Mouse (Mus musculus) heart, postnatal 10 days (tissue): ENCODE measurements around the gene Mylk3. TPM values are rescaled to one million over a fixed set of nuclear protein-coding genes. Genes with fewer than 3 reads are reported as not detected.

Experiments used
- DNase-seq, 2 experiments: peaks; one replicate each; pipeline ENCODE4 v3.0.0; 2021
- intact Hi-C: fragments of 180-260 bp; cut with DNase I; formaldehyde crosslinking; loops from one replicate; pipeline ENCODE4 v1.15.1; 2025
- total RNA-seq, 2 experiments: library from RNA; stranded (reverse); gene quantifications; 2 replicates each; pipeline ENCODE4 v1.2.3; 2021

The Mylk3 gene
- total RNA-seq, 2 experiments from 2014 or later: 274 to 314 TPM

- no peak for DNase-seq
- intact Hi-C loops: no loop called here
Observed at GRCm38 (mm10) chr8:85327036-85327435, 59.1 kb downstream of the Mylk3 start.

GRCm38 (mm10) chr8:85323084-85323483 is 63.1 kb downstream of the Mylk3 start:
- intact Hi-C loops: no loop called here
- DNase-seq: no peak

- intact Hi-C loops: no loop called here
- no peak for DNase-seq
Observed at GRCm38 (mm10) chr8:85321981-85322380, 64.2 kb downstream of the Mylk3 start.

- intact Hi-C loops: loop anchor here (10.0 kb wide), 1 partner anchor 236 kb away; the partner anchor contains the start of gene Dnaja2
- peak; percentile 29 to 31 for DNase-seq
Observed at GRCm38 (mm10) chr8:85318534-85318933, 67.6 kb downstream of the Mylk3 start.

GRCm38 (mm10) chr8:85313036-85313435 is 73.1 kb downstream of the Mylk3 start:
- no peak for DNase-seq
- intact Hi-C loops: loop anchor here (10.0 kb wide), 1 partner anchor 242 kb away; the partner anchor contains the start of gene Dnaja2

- intact Hi-C loops: loop anchor here (1.0 to 10.0 kb wide), 2 partner anchors 86 to 243 kb away; partner anchors contain the start of gene Dnaja2
- DNase-seq: peak; percentile 29 to 38
Observed at GRCm38 (mm10) chr8:85311743-85312142, 74.4 kb downstream of the Mylk3 start.

GRCm38 (mm10) chr8:85308564-85308963 is 77.6 kb downstream of the Mylk3 start:
- DNase-seq: no peak
- intact Hi-C loops: no loop called here

- intact Hi-C loops: no loop called here
- DNase-seq: no peak
Observed at GRCm38 (mm10) chr8:85303531-85303930, 82.6 kb downstream of the Mylk3 start.

GRCm38 (mm10) chr8:85302931-85303330 is 83.2 kb downstream of the Mylk3 start:
- no peak for DNase-seq
- intact Hi-C loops: no loop called here

GRCm38 (mm10) chr8:85301941-85302340 is 84.2 kb downstream of the Mylk3 start:
- no peak for DNase-seq
- intact Hi-C loops: no loop called here

- intact Hi-C loops: loop anchor here (5.0 kb wide), 1 partner anchor 217 kb away; the partner anchor contains the start of genes Man2b1, Wdr83 and Wdr83os
- DNase-seq: peak; percentile 98
Observed at GRCm38 (mm10) chr8:85299434-85300077, 86.6 kb downstream of the Mylk3 start, which contains the start of the genes Orc6 and Vps35. TSS of gene Orc6 (plus strand) at chr8:85299632. TSS of gene Vps35 (minus strand) at chr8:85299802.

GRCm38 (mm10) chr8:85298600-85299433 is 87.3 kb downstream of the Mylk3 start:
- peak; percentile 21 to 26 for DNase-seq

GRCm38 (mm10) chr8:85286846-85287245 is 99.3 kb downstream of the Mylk3 start:
- intact Hi-C loops: no loop called here

More at GRCm38 (mm10) chr8:85298600-85299433, 87.3 kb downstream of the Mylk3 start:
- intact Hi-C loops: loop anchor here (5.0 kb wide), 1 partner anchor 217 kb away; the partner anchor contains the start of genes Man2b1, Wdr83 and Wdr83os

More at GRCm38 (mm10) chr8:85286846-85287245, 99.3 kb downstream of the Mylk3 start:
- no peak for DNase-seq

Other genes with a start within 250 kb of the Mylk3 start
- gene Cks1brt, start 234.4 kb downstream of the Mylk3 start, total RNA-seq: not detected
- gene Olfr371, start 160.4 kb downstream of the Mylk3 start, total RNA-seq: not detected
- gene Orc6, start 86.7 kb downstream of the Mylk3 start, total RNA-seq: 10 to 100 TPM; 16.6 to 16.7 TPM
- gene Vps35, start 86.5 kb downstream of the Mylk3 start, total RNA-seq: 10 to 100 TPM; 70.1 to 77.5 TPM
- gene 4921524J17Rik, start 46.5 kb upstream of the Mylk3 start, total RNA-seq: 10 to 100 TPM; 17.9 to 21.6 TPM
- 10 to 100 TPM; 18.8 to 20.3 TPM for gene Gpt2, start 106.2 kb upstream of the Mylk3 start, total RNA-seq
- 100 to 1,000 TPM; 202 to 232 TPM for gene Dnaja2, start 169.0 kb upstream of the Mylk3 start, total RNA-seq